Mouse (Mus musculus) G1E (cell line): ENCODE results near the gene Tor1b.

Experiments
- CTCF ChIP-seq: IDR thresholded peaks from 2 replicates; pipeline ENCODE4 v1.5.1; 2012; ENCODE audit warnings: low read depth, low read length, inconsistent platforms, mixed read lengths
- GATA1 ChIP-seq: IDR thresholded peaks from 2 replicates; pipeline ENCODE4 v1.6.1; 2012; ENCODE audit warnings: borderline replicate concordance, low read length, inconsistent platforms, mixed read lengths
- POLR2AphosphoS5 ChIP-seq: IDR thresholded peaks from 2 replicates; pipeline ENCODE4 v1.6.1; 2012; ENCODE audit warnings: low read depth, low read length, inconsistent platforms; ENCODE audit not compliant: insufficient replicate concordance
- TAL1 ChIP-seq: conservative IDR thresholded peaks from 2 replicates; pipeline ENCODE4 v1.6.1; 2012; ENCODE audit warnings: low read depth, low read length, inconsistent platforms, mixed read lengths

DNA sequence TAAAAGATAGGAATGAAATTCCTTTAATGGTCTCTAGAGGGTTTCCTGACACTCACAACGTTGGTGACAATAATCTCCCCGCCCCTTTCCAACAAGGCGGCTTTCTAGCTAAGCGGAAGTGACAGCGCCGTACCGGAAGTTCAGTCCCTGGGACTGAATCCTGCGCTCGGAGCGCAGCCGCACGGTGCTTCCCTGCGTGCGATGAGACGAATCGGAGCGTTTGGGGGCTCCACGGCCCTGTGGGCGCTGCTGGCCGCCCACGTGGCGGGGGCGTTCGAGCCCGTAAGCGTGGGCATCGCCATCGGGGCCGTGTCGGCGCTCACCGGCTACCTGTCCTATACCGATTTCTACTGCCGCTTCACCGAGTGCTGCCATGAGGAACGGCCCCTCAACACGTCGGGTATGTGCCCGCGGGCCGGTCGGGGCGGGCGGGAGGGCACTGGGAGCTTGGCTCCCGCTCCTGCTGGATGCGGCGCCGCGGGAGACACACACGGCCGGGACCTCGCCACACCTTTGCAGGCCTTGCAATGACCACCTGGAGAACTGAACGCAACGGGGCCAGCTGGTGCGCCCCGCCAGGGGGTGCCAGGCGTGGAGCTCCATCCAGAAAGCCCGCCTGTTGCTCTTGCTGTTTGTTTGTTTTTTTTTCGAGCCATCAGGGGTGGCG, at the start of gene Tor1b:
- TF ChIP-seq CTCF (no peak), POLR2AphosphoS5 (no peak), GATA1 (no peak), TAL1 (no peak)
